Mouse (Mus musculus): ENCODE measurements around the gene Celf5.

DNA sequence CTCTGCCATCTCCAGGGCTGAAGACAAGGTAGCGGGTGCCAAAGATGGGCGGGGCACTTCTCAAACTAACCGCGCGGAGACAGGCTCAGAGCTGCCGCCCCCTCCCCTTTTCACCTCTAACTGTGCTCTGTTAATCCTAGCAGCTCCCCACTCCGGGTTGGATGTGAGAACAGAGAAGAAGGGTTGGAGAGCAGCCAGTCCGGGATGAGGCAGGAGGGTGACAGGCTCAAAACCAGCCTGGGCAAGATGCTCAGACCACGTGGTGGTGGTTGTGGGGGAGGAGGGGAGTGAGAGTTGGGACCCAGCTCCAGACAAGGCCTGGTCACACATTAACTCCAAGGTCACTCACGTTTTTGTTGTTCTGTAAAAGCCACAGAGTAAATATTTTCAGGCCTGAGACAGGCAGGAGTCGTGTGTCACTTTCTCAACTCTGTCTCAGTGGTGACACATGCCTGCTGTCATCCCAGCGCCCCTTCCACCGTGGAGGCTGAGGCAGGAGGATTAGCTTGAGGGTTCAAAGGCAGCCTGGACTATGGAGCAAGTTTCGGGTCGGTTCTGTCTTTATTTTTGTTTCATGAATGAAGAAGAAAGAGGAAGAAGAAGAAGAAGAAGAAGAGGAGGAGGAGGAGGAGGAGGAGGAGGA is 50.9 kb downstream of the Celf5 start:
- TF ChIP-seq CTCF (IDR thresholded peaks at IDR 0.05; ENCODE audit: low read depth) (no peak), EP300 (IDR thresholded peaks at IDR 0.05; ENCODE audit: low read depth) (no peak)
